Mouse (Mus musculus) liver, embryonic 14.5 days (tissue): ENCODE measurements around the gene Arhgdig. TPM values are rescaled to one million over a fixed set of nuclear protein-coding genes. Genes with fewer than 3 reads are reported as not detected.
A peak's percentile ranks its signal among the peaks of the same experiment; 100 is the strongest.

Experiments used
- ATAC-seq: fragments of 200-750 bp; cut with Nextera tagmentation; 2 replicates; pipeline ENCODE4 v1.8.0; 2017; ENCODE audit warnings: moderate number of reproducible peaks, mild to moderate bottlenecking, moderate library complexity; ENCODE audit not compliant: insufficient read depth
- DNase-seq, 3 experiments: peaks; one replicate each; pipeline ENCODE4 v3.0.0-alpha.2; 2012 to 2013; ENCODE audit warnings: low read depth in 3 of 3, low spot score in 3 of 3
- H3K27ac ChIP-seq: fragments of 300-500 bp; sonication (generic); 2 replicates; pipeline ENCODE4 v1.5.1; 2014; ENCODE audit warnings: moderate library complexity, mild to moderate bottlenecking, control low read depth, inconsistent platforms
- H3K27me3 ChIP-seq: fragments of 300-500 bp; sonication (generic); 2 replicates; pipeline ENCODE4 v1.6.1; 2014; ENCODE audit warnings: mild to moderate bottlenecking, low read length, moderate library complexity; ENCODE audit not compliant: control insufficient read depth, insufficient read depth
- H3K36me3 ChIP-seq: fragments of 300-500 bp; sonication (generic); replicated peaks from 2 replicates; pipeline ENCODE4 v1.6.1; 2014; ENCODE audit warnings: low read depth; ENCODE audit not compliant: control insufficient read depth, insufficient read depth
- H3K4me1 ChIP-seq, 2 experiments: fragments of 200-500 bp in 1 of 2; fragments of 300-500 bp in 1 of 2; sonication (generic) in 1 of 2; replicated peaks; 2 replicates each; pipeline ENCODE4 v1.6.1; 2012 to 2014; ENCODE audit warnings: antibody characterized with exemption in 1 of 2, inconsistent platforms in 1 of 2, low read length in 1 of 2; ENCODE audit not compliant: control insufficient read depth in 2 of 2, insufficient read depth in 2 of 2
- H3K4me2 ChIP-seq: fragments of 300-500 bp; sonication (generic); 2 replicates; pipeline ENCODE4 v1.6.1; 2014; ENCODE audit warnings: low read depth, mild to moderate bottlenecking, control low read depth, moderate library complexity
- H3K4me3 ChIP-seq, 2 experiments: fragments of 200-500 bp in 1 of 2; fragments of 300-500 bp in 1 of 2; sonication (generic) in 1 of 2; 2 replicates each; pipeline ENCODE4 v1.5.1; 2012 to 2014; ENCODE audit warnings: low read depth in 2 of 2, low read length in 2 of 2, mild to moderate bottlenecking in 2 of 2, control low read depth in 1 of 2, inconsistent platforms in 1 of 2, moderate library complexity in 1 of 2; ENCODE audit not compliant: insufficient read depth in 1 of 2
- H3K9ac ChIP-seq: fragments of 300-500 bp; sonication (generic); replicated peaks from 2 replicates; pipeline ENCODE4 v1.6.1; 2014; ENCODE audit warnings: mild to moderate bottlenecking, control low read depth, moderate library complexity
- H3K9me3 ChIP-seq: fragments of 300-500 bp; sonication (generic); 2 replicates; pipeline ENCODE4 v1.6.1; 2016; ENCODE audit warnings: low read length, mixed read lengths; ENCODE audit not compliant: control insufficient read depth
- CTCF ChIP-seq: IDR thresholded peaks from 2 replicates; pipeline ENCODE4 v1.5.1; 2016; ENCODE audit warnings: antibody characterized with exemption, low read depth, control low read depth
- EP300 ChIP-seq: IDR thresholded peaks from 2 replicates; pipeline ENCODE4 v1.6.1; 2016; ENCODE audit warnings: antibody characterized with exemption, low read depth
- WGBS: fragments of 180-500 bp; shearing (Covaris S2); extraction: QIAGEN DNeasy Blood & Tissue Kit; methylation state at CpG from one replicate; pipeline ENCODE4 v1.1.7; 2014; ENCODE audit not compliant: insufficient replicate concordance; 5-methylcytosine and 5-hydroxymethylcytosine counted together
- polyA plus RNA-seq, 2 experiments: library from polyadenylated mRNA; depleted of rRNA in 1 of 2; stranded (reverse) in 1 of 2; unstranded in 1 of 2; fragments of >200 nt; fragmentation: Nextera tagmentation in 1 of 2; extraction: Ambion mirVana in 1 of 2; gene quantifications; 2 replicates each; pipeline versions ENCODE4 v1.2.1 to v1.2.3; 2012 to 2014

Arhgdig gene
- polyA plus RNA-seq, 2 experiments: 11.6 to 15.9 TPM

DNA sequence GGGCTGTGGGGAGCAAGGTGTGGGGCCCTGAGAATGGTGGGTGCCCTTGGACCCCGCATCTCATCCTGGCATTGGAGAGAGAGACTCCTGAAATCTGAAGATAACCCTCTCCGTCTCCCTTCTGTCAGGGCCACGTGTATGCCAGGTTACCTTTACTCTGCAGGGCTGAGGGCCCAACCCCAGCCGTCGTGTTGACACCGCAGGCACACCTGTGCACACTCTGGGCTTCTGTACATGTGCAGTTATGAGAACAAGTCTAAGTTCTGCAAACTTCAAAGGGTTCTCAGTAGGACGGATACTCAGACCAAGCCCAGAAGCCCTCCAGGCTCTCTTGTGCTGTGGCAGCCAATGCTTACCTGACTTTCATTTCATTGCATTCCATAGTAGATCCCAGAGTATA is 4.7 kb upstream of the Arhgdig start:
- ATAC-seq: no peak
- Histone ChIP-seq H3K9me3 (no peaks in the 10 kb centered on the region), H3K9ac (no peak overlapping the region), H3K4me3 (no peak overlapping the region), H3K4me2 (no peak overlapping the region), H3K36me3 (no peaks in the 10 kb centered on the region), H3K27me3 (no peaks in the 10 kb centered on the region), H3K27ac (no peak overlapping the region), H3K4me1 (no peaks in the 10 kb centered on the region)
- DNase-seq: no peak
- TF ChIP-seq CTCF: no peak
- no peak for TF ChIP-seq EP300
- WGBS: 83% methylated on average over 7 of the region's 7 CpGs

DNA sequence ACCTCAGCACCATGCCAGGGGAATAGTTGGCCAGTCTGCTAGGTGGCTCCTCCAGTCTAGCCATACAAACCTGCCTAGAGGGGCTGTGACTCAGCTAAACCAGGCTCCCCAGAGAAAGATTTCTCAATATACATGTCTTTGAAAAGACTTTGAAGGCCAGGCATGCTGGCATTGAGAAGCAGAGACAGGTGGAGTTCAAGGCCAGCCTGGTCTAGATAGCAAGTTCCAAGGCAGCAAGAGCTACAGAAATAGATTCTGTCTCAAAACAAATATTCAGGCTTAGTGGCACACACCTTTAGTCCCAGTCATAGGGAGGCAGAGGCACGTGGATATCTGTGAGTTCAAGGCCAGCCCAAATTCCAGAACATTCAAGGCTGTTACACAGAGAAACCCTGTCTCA is 1.2 kb downstream of the Arhgdig start:
- Histone ChIP-seq H3K27ac (no peak overlapping the region), H3K9me3 (no peaks in the 10 kb centered on the region), H3K27me3 (peaks cover 31% of the 10 kb centered on the region), H3K4me1 (peaks cover 13% of the 10 kb centered on the region in 2 experiments), H3K9ac (no peak overlapping the region), H3K36me3 (no peaks in the 10 kb centered on the region), H3K4me2 (no peak overlapping the region), H3K4me3 (no peak overlapping the region)
- no peak for ATAC-seq
- no peak for TF ChIP-seq EP300
- TF ChIP-seq CTCF: no peak
- DNase-seq: no peak
- 27% methylated on average over 1 of the region's 1 CpGs for WGBS

DNA sequence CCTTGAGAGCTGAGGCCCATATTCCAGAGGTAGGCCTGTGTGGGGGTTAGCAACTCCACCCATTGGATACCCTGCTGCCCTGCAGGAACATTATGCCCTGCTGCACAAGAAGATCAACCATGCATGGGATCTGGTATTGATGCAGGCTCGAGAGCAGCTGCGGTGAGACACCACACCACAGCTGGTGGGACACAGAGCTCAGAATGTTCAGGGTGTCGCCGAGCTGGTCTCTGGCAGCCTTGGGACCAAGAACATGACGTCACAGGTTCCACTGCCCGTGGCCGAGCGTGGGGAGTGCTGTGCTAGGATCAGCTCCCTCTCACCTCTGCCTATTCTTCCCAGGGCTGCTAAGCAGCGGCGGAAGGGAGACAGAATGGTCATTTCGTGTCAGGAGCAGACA is 2.8 kb downstream of the Arhgdig start:
- Histone ChIP-seq H3K36me3 (no peaks in the 10 kb centered on the region), H3K4me1 (peaks cover 18% of the 10 kb centered on the region in 2 experiments), H3K27ac (no peak overlapping the region), H3K9me3 (no peaks in the 10 kb centered on the region), H3K4me2 (no peak overlapping the region), H3K27me3 (peaks cover 36% of the 10 kb centered on the region), H3K4me3 (no peak overlapping the region), H3K9ac (no peak overlapping the region)
- 32% methylated on average over 11 of the region's 11 CpGs for WGBS
- no peak for TF ChIP-seq EP300
- TF ChIP-seq CTCF: no peak
- ATAC-seq: no peak
- no peak for DNase-seq

DNA sequence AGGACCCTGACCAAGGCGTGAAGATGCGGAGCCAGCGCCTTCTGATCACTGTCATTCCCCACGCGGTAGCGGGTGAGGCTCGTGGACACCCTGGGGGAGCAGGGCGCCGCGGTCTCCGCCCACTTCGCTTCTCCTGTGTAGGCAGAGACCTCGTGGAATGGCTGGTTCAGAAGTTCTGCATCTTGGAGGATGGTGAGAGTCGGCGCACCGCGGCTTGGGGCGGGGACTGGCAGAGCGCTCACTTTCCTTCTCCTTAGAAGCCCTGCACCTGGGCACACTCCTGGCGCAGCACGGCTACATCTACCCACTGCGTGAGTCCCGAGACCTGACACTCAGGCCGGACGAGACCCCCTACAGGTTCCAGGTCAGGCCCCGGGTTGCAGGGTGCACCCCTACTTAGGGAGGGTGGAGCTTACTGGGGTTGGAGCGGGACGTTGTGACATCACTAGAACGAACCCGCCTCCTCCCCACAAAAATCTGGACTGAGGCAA is 4.2 kb downstream of the Arhgdig start:
- Histone ChIP-seq H3K4me1 (peaks cover 25 to 30% of the 10 kb centered on the region in 2 experiments), H3K4me2 (peak overlapping the region; percentile 74), H3K4me3 (peak overlapping the region; percentile 38 to 50), H3K27me3 (peaks cover 36% of the 10 kb centered on the region), H3K9me3 (no peaks in the 10 kb centered on the region), H3K36me3 (no peaks in the 10 kb centered on the region), H3K27ac (no peak overlapping the region), H3K9ac (peak overlapping the region; percentile 7; the same call in 1 of the 2 replicates)
- no peak for TF ChIP-seq EP300
- no peak for TF ChIP-seq CTCF
- ATAC-seq: no peak
- DNase-seq: no peak
- WGBS: 2% methylated on average over 30 of the region's 30 CpGs

DNA sequence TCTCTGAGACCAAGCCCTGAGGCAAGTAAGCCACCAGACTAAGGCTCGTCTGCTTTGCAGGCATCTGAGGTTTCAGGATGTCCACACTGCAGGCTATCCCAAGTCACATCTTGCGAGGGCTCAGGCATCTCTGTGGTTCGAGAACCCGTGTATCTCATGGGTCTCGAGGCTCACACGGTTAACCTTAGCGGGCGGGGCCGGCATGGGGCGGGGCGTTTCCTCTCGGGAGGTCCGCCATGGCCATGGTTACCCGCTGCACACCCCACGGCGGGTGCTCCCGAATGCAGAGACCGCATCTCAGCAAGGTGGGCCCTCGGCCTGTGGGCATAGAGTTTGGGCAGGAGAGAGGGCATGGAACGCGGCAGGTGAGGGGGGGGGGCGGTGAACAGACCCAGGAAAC is 4.8 kb downstream of the Arhgdig start, which contains the start of gene Rgs11:
Gene Rgs11, plus strand, starts transcription at position 215 of the 400 bp plus-strand sequence.
- TF ChIP-seq EP300 (no peak), CTCF (no peak)
- H3K36me3 ChIP-seq: peaks cover 1% of the 10 kb centered on the region; the same call in 1 of the 2 replicates
- H3K27ac ChIP-seq: no peak within 1 kb of the TSS
- H3K4me3 ChIP-seq: peak within 1 kb of the TSS; percentile 38 to 50
- peaks cover 28 to 36% of the 10 kb centered on the region in 2 experiments for H3K4me1 ChIP-seq
- H3K4me2 ChIP-seq: peak within 1 kb of the TSS; percentile 74
- peak within 1 kb of the TSS; percentile 7; the same call in 1 of the 2 replicates for H3K9ac ChIP-seq
- peaks cover 36% of the 10 kb centered on the region for H3K27me3 ChIP-seq
- WGBS: under 1% methylated on average over 22 of the region's 22 CpGs
- H3K9me3 ChIP-seq: no peaks in the 10 kb centered on the region
- no peak for DNase-seq
- ATAC-seq: no peak
